Mouse (Mus musculus) myocyte (in vitro differentiated cells): ENCODE results near the gene Kdelc2. TPM values are rescaled to one million over a fixed set of nuclear protein-coding genes. Genes with fewer than 3 reads are reported as not detected.

Source experiments
- H3K27me3 ChIP-seq: one replicate; pipeline ENCODE4 v1.6.1; 2011; ENCODE audit not compliant: control insufficient read depth, insufficient read depth, insufficient read length
- H3K36me3 ChIP-seq: one replicate; pipeline ENCODE4 v1.6.1; 2011; ENCODE audit not compliant: control insufficient read depth, insufficient read depth
- H3K4me2 ChIP-seq: one replicate; pipeline ENCODE4 v1.6.1; 2011; ENCODE audit warnings: low read depth, control low read depth
- H3K4me3 ChIP-seq: one replicate; pipeline ENCODE4 v1.5.1; 2011; ENCODE audit warnings: mild to moderate bottlenecking, control low read depth, moderate library complexity
- H3K79me2 ChIP-seq: one replicate; pipeline ENCODE4 v1.6.1; 2011; ENCODE audit not compliant: control insufficient read depth, insufficient read depth
- H3ac ChIP-seq: one replicate; pipeline ENCODE4 v1.6.1; 2011; ENCODE audit not compliant: control insufficient read depth, insufficient read length
- CEBPB ChIP-seq: IDR thresholded peaks from 2 replicates; pipeline ENCODE4 v1.6.1; 2011; ENCODE audit warnings: mild to moderate bottlenecking, moderate library complexity; ENCODE audit not compliant: poor library complexity, insufficient read depth, severe bottlenecking
- E2F4 ChIP-seq: IDR thresholded peaks from one replicate; pipeline ENCODE4 v1.6.1; 2011; ENCODE audit warnings: mild to moderate bottlenecking, control low read depth, moderate library complexity; ENCODE audit not compliant: insufficient read depth
- MAX ChIP-seq: IDR thresholded peaks from one replicate; pipeline ENCODE4 v1.6.1; 2011; ENCODE audit warnings: low read depth, mild to moderate bottlenecking, control low read depth
- MYOD1 ChIP-seq, 3 experiments: IDR thresholded peaks; one replicate each; pipeline ENCODE4 v1.6.1; 2011; ENCODE audit warnings: control low read depth in 2 of 3, low read depth in 2 of 3, mild to moderate bottlenecking in 2 of 3, moderate library complexity in 1 of 3; ENCODE audit not compliant: insufficient read length in 2 of 3, control insufficient read depth in 1 of 3
- MYOG ChIP-seq, 3 experiments: IDR thresholded peaks; one replicate each; pipeline ENCODE4 v1.6.1; 2011; ENCODE audit warnings: control low read depth in 2 of 3, low read depth in 2 of 3, mild to moderate bottlenecking in 2 of 3; ENCODE audit not compliant: insufficient read length in 2 of 3, control insufficient read depth in 1 of 3, insufficient read depth in 1 of 3
- POLR2A ChIP-seq: IDR thresholded peaks from one replicate; pipeline ENCODE4 v1.6.1; 2011; ENCODE audit warnings: low read depth, mild to moderate bottlenecking, control low read depth, moderate library complexity; ENCODE audit not compliant: insufficient read length
- POLR2AphosphoS2 ChIP-seq: IDR thresholded peaks from one replicate; pipeline ENCODE4 v1.6.1; 2011; ENCODE audit warnings: low read depth, control low read depth; ENCODE audit not compliant: insufficient read length
- REST ChIP-seq: IDR thresholded peaks from one replicate; pipeline ENCODE4 v1.6.1; 2011; ENCODE audit warnings: mild to moderate bottlenecking, control low read depth, moderate library complexity; ENCODE audit not compliant: insufficient read depth, insufficient read length
- SRF ChIP-seq: IDR thresholded peaks from one replicate; pipeline ENCODE4 v1.6.1; 2011; ENCODE audit warnings: low read depth; ENCODE audit not compliant: control insufficient read depth, insufficient read length
- TCF12 ChIP-seq: IDR thresholded peaks from one replicate; pipeline ENCODE4 v1.6.1; 2011; ENCODE audit warnings: mild to moderate bottlenecking, control low read depth; ENCODE audit not compliant: poor library complexity, insufficient read depth, severe bottlenecking
- TCF3 ChIP-seq: IDR thresholded peaks from one replicate; pipeline ENCODE4 v1.6.1; 2011; ENCODE audit warnings: low read depth, control low read depth; ENCODE audit not compliant: insufficient read length
- USF1 ChIP-seq: IDR thresholded peaks from one replicate; pipeline ENCODE4 v1.6.1; 2011; ENCODE audit warnings: low read depth, mild to moderate bottlenecking, control low read depth, moderate library complexity
- polyA plus RNA-seq: library from polyadenylated mRNA; unstranded; fragments of >200 nt; fragmentation: generic; extraction: Trizol; gene quantifications from one replicate; pipeline ENCODE4 v1.2.1, GENCODE M21; 2012; ENCODE audit warnings: missing spikeins

Kdelc2 gene
- polyA plus RNA-seq, 1 experiment = 4.5 TPM

- no peak overlapping the region for H3K4me3 ChIP-seq
- no peaks in the 10 kb centered on the region for H3K27me3 ChIP-seq
- no peak for TF ChIP-seq MYOD1 (IDR thresholded peaks at IDR 0.05; ENCODE audit: control insufficient read depth in 1 of 3, insufficient read length in 2 of 3, low read depth in 2 of 3)
- TF ChIP-seq POLR2AphosphoS2 = no peak
- TF ChIP-seq MAX = no peak
- no peak for TF ChIP-seq SRF
- no peak for TF ChIP-seq TCF12
- TF ChIP-seq REST = no peak
- no peak for TF ChIP-seq CEBPB
- TF ChIP-seq TCF3 = no peak
- TF ChIP-seq POLR2A = no peak
- no peak for TF ChIP-seq MYOG (IDR thresholded peaks at IDR 0.05; ENCODE audit: control insufficient read depth in 1 of 3, insufficient read depth in 1 of 3, insufficient read length in 2 of 3, low read depth in 2 of 3)
- no peak for TF ChIP-seq E2F4
- TF ChIP-seq USF1 = no peak
- H3K36me3 ChIP-seq = peaks cover 7% of the 10 kb centered on the region
- H3K79me2 ChIP-seq = peaks cover 4% of the 10 kb centered on the region
- H3ac ChIP-seq = no peak overlapping the region
- no peak overlapping the region for H3K4me2 ChIP-seq
These were observed 6.3 kb downstream of the Kdelc2 start for GRCm38 (mm10) chr9:53390136-53390535.

- Histone ChIP-seq H3K79me2 (no peaks in the 10 kb centered on the region), H3K4me2 (no peak overlapping the region), H3K4me3 (no peak overlapping the region), H3K27me3 (no peaks in the 10 kb centered on the region), H3K36me3 (no peaks in the 10 kb centered on the region), H3ac (no peak overlapping the region)
- TF ChIP-seq MYOD1 (IDR thresholded peaks at IDR 0.05; ENCODE audit: control insufficient read depth in 1 of 3, insufficient read length in 2 of 3, low read depth in 2 of 3) (no peak), MAX (no peak), TCF3 (no peak), SRF (no peak), CEBPB (peak; percentile 55; the same call in 1 of the 2 replicates), POLR2AphosphoS2 (no peak), POLR2A (no peak)
These were observed 14.0 kb downstream of the Kdelc2 start for GRCm38 (mm10) chr9:53397685-53398387.

- H3K4me2 ChIP-seq = no peak overlapping the region
- TF ChIP-seq SRF = no peak
- no peak for TF ChIP-seq MYOG (IDR thresholded peaks at IDR 0.05; ENCODE audit: control insufficient read depth in 1 of 3, insufficient read depth in 1 of 3, insufficient read length in 2 of 3, low read depth in 2 of 3)
- no peak for TF ChIP-seq CEBPB
- TF ChIP-seq TCF12 = no peak
- TF ChIP-seq REST = no peak
- TF ChIP-seq POLR2A = no peak
- TF ChIP-seq E2F4 = no peak
- TF ChIP-seq USF1 = no peak
- TF ChIP-seq TCF3 = no peak
- no peak for TF ChIP-seq MAX
- TF ChIP-seq MYOD1 (IDR thresholded peaks at IDR 0.05; ENCODE audit: control insufficient read depth in 1 of 3, insufficient read length in 2 of 3, low read depth in 2 of 3) = no peak
- no peak for TF ChIP-seq POLR2AphosphoS2
These were observed 14.5 kb downstream of the Kdelc2 start for GRCm38 (mm10) chr9:53398388-53398700.

GRCm38 (mm10) chr9:53399537-53399936 is 15.7 kb downstream of the Kdelc2 start:
- no peaks in the 10 kb centered on the region for H3K36me3 ChIP-seq
- no peak overlapping the region for H3K4me2 ChIP-seq
- H3ac ChIP-seq = no peak overlapping the region
- TF ChIP-seq POLR2AphosphoS2 (no peak), TCF3 (no peak), MYOG (IDR thresholded peaks at IDR 0.05; ENCODE audit: control insufficient read depth in 1 of 3, insufficient read depth in 1 of 3, insufficient read length in 2 of 3, low read depth in 2 of 3) (no peak), CEBPB (no peak), MAX (no peak), POLR2A (no peak), SRF (no peak), E2F4 (no peak)
- no peaks in the 10 kb centered on the region for H3K27me3 ChIP-seq
- no peak overlapping the region for H3K4me3 ChIP-seq
- no peaks in the 10 kb centered on the region for H3K79me2 ChIP-seq

More at GRCm38 (mm10) chr9:53398388-53398700, 14.5 kb downstream of the Kdelc2 start:
- no peaks in the 10 kb centered on the region for H3K36me3 ChIP-seq
- H3K27me3 ChIP-seq = no peaks in the 10 kb centered on the region
- no peak overlapping the region for H3ac ChIP-seq
- H3K79me2 ChIP-seq = no peaks in the 10 kb centered on the region
- H3K4me3 ChIP-seq = no peak overlapping the region

GRCm38 (mm10) chr9:53400696-53401095 is 16.9 kb downstream of the Kdelc2 start:
- Histone ChIP-seq H3ac (no peak overlapping the region), H3K36me3 (no peaks in the 10 kb centered on the region), H3K27me3 (no peaks in the 10 kb centered on the region), H3K79me2 (no peaks in the 10 kb centered on the region), H3K4me3 (no peak overlapping the region), H3K4me2 (no peak overlapping the region)
- TF ChIP-seq MYOG (IDR thresholded peaks at IDR 0.05; ENCODE audit: control insufficient read depth in 1 of 3, insufficient read depth in 1 of 3, insufficient read length in 2 of 3, low read depth in 2 of 3) (no peak), TCF12 (no peak), REST (no peak), MAX (no peak), POLR2AphosphoS2 (no peak)
